Mouse (Mus musculus): ENCODE measurements around the gene Fam122b. TPM values are rescaled to one million over a fixed set of nuclear protein-coding genes. Genes with fewer than 3 reads are reported as not detected.
"Not testable (repeated sequence)": the region's sequence is repeated elsewhere in the genome, so short reads cannot be mapped to it uniquely, and the experiment has no call there.

Fam122b gene
- 6.1 and 11.8 TPM in 2 replicates for total RNA-seq (2017)

GRCm38 (mm10) chrX:53269289-53270062, at the start of gene Fam122b:
Fam122b (minus strand) TSS chrX:53269805.
- peak; percentile 90 for ATAC-seq (replicated peaks; ENCODE audit: low read depth, poor library complexity, severe bottlenecking)

- ATAC-seq (replicated peaks; ENCODE audit: low read depth, poor library complexity, severe bottlenecking) = no peak
Observed at GRCm38 (mm10) chrX:53287924-53288323, 18.3 kb upstream of the Fam122b start.

- ATAC-seq (replicated peaks; ENCODE audit: low read depth, poor library complexity, severe bottlenecking) = no peak
Observed at GRCm38 (mm10) chrX:53273124-53273523, 3.5 kb upstream of the Fam122b start, which contains the start of gene Fam122c. Fam122c (plus strand) TSS chrX:53273424.

GRCm38 (mm10) chrX:53271628-53272027, 2.0 kb upstream of the Fam122b start:
- ATAC-seq (replicated peaks; ENCODE audit: low read depth, poor library complexity, severe bottlenecking) = not testable (repeated sequence)

- no peak for ATAC-seq (replicated peaks; ENCODE audit: low read depth, poor library complexity, severe bottlenecking)
Observed at GRCm38 (mm10) chrX:53270063-53270432, 443 bp upstream of the Fam122b start.

- peak; percentile 88 for ATAC-seq (replicated peaks; ENCODE audit: low read depth, poor library complexity, severe bottlenecking)
Observed at GRCm38 (mm10) chrX:53268856-53269255, 749 bp downstream of the Fam122b start.

- ATAC-seq (replicated peaks; ENCODE audit: low read depth, poor library complexity, severe bottlenecking) = no peak
Observed at GRCm38 (mm10) chrX:53266186-53266585, 3.4 kb downstream of the Fam122b start.

- no peak for ATAC-seq (replicated peaks; ENCODE audit: low read depth, poor library complexity, severe bottlenecking)
Observed at GRCm38 (mm10) chrX:53255195-53255594, 14.4 kb downstream of the Fam122b start.

GRCm38 (mm10) chrX:53240011-53240410, 29.6 kb downstream of the Fam122b start, which contains the start of gene Plac1:
Plac1 (minus strand) TSS chrX:53240111.
- ATAC-seq (replicated peaks; ENCODE audit: low read depth, poor library complexity, severe bottlenecking) = no peak

GRCm38 (mm10) chrX:53237971-53238370, 31.6 kb downstream of the Fam122b start:
- ATAC-seq (replicated peaks; ENCODE audit: low read depth, poor library complexity, severe bottlenecking) = peak; percentile 58; the same call in 1 of the 2 replicates

GRCm38 (mm10) chrX:53236404-53236803, 33.2 kb downstream of the Fam122b start:
- ATAC-seq (replicated peaks; ENCODE audit: low read depth, poor library complexity, severe bottlenecking) = peak; percentile 24; the same call in 1 of the 2 replicates

- ATAC-seq (replicated peaks; ENCODE audit: low read depth, poor library complexity, severe bottlenecking) = peak; percentile 50
Observed at GRCm38 (mm10) chrX:53233689-53234088, 35.9 kb downstream of the Fam122b start.

GRCm38 (mm10) chrX:53231965-53232364, 37.6 kb downstream of the Fam122b start:
- peak; percentile 54 for ATAC-seq (replicated peaks; ENCODE audit: low read depth, poor library complexity, severe bottlenecking)

GRCm38 (mm10) chrX:53224353-53224944, 45.2 kb downstream of the Fam122b start:
- no peak for ATAC-seq (replicated peaks; ENCODE audit: low read depth, poor library complexity, severe bottlenecking)

- no peak for ATAC-seq (replicated peaks; ENCODE audit: low read depth, poor library complexity, severe bottlenecking)
Observed at GRCm38 (mm10) chrX:53220855-53221254, 48.8 kb downstream of the Fam122b start.

- ATAC-seq (replicated peaks; ENCODE audit: low read depth, poor library complexity, severe bottlenecking) = no peak
Observed at GRCm38 (mm10) chrX:53214557-53215229, 54.9 kb downstream of the Fam122b start.

GRCm38 (mm10) chrX:53213838-53214237, 55.8 kb downstream of the Fam122b start:
- ATAC-seq (replicated peaks; ENCODE audit: low read depth, poor library complexity, severe bottlenecking) = no peak

- no peak for ATAC-seq (replicated peaks; ENCODE audit: low read depth, poor library complexity, severe bottlenecking)
Observed at GRCm38 (mm10) chrX:53212485-53212884, 57.1 kb downstream of the Fam122b start.

GRCm38 (mm10) chrX:53211756-53212483, 57.7 kb downstream of the Fam122b start:
- ATAC-seq (replicated peaks; ENCODE audit: low read depth, poor library complexity, severe bottlenecking) = no peak

- ATAC-seq (replicated peaks; ENCODE audit: low read depth, poor library complexity, severe bottlenecking) = no peak
Observed at GRCm38 (mm10) chrX:53209431-53209830, 60.2 kb downstream of the Fam122b start.

All from common myeloid progenitor, adult 5-6 weeks (primary cell).